Mouse (Mus musculus): ENCODE results near the gene Ccr1l1. TPM values are rescaled to one million over a fixed set of nuclear protein-coding genes. Genes with fewer than 3 reads are reported as not detected.
"Not testable (repeated sequence)": the region's sequence is repeated elsewhere in the genome, so short reads cannot be mapped to it uniquely, and the experiment has no call there.

Gene Ccr1l1
- polyA plus RNA-seq, 1 experiment from 2014 or later: not detected

- ATAC-seq (ENCODE audit: low FRiP score) (no peak), DNase-seq (ENCODE audit: low spot score) (no peak)
- Histone ChIP-seq H3K9ac (ENCODE audit: low read depth, low read length) (no peak overlapping the region), H3K27ac (ENCODE audit: low read depth, low read length) (no peak overlapping the region), H3K4me3 (ENCODE audit: low read depth, low read length) (no peak overlapping the region), H3K9me3 (ENCODE audit: control insufficient read depth, low read length) (no peaks in the 10 kb centered on the region), H3K4me2 (replicated peaks; ENCODE audit: low read depth, low read length) (no peak overlapping the region), H3K36me3 (ENCODE audit: control insufficient read depth, insufficient read depth, low read length) (no peaks in the 10 kb centered on the region), H3K27me3 (ENCODE audit: control insufficient read depth, insufficient read depth, low read length) (no peaks in the 10 kb centered on the region), H3K4me1 (replicated peaks; ENCODE audit: control insufficient read depth, insufficient read depth, low read length) (no peaks in the 10 kb centered on the region)
- WGBS: 75% methylated on average over 2 of the region's 2 CpGs
Observed at GRCm38 (mm10) chr9:123975630-123976029, 2.6 kb downstream of the Ccr1l1 start.

GRCm38 (mm10) chr9:123968290-123968912, 9.8 kb downstream of the Ccr1l1 start, which contains the start of gene Ccr1:
TSS of gene Ccr1 (minus strand) at chr9:123968692.
- WGBS: 61% methylated on average over 1 of the region's 1 CpGs
- Histone ChIP-seq H3K27me3 (ENCODE audit: control insufficient read depth, insufficient read depth, low read length) (no peaks in the 10 kb centered on the region), H3K27ac (ENCODE audit: low read depth, low read length) (no peak within 1 kb of the TSS)

GRCm38 (mm10) chr9:123966858-123967495, 11.2 kb downstream of the Ccr1l1 start:
- 93% methylated on average over 1 of the region's 4 CpGs for WGBS
- not testable (repeated sequence) for H3K9ac ChIP-seq (ENCODE audit: low read depth, low read length); H3K36me3 ChIP-seq (ENCODE audit: control insufficient read depth, insufficient read depth, low read length); H3K27ac ChIP-seq (ENCODE audit: low read depth, low read length); H3K4me3 ChIP-seq (ENCODE audit: low read depth, low read length); H3K27me3 ChIP-seq (ENCODE audit: control insufficient read depth, insufficient read depth, low read length); H3K4me1 ChIP-seq (replicated peaks; ENCODE audit: control insufficient read depth, insufficient read depth, low read length); DNase-seq (ENCODE audit: low spot score); H3K4me2 ChIP-seq (replicated peaks; ENCODE audit: low read depth, low read length); ATAC-seq (ENCODE audit: low FRiP score); H3K9me3 ChIP-seq (ENCODE audit: control insufficient read depth, low read length)

More at GRCm38 (mm10) chr9:123968290-123968912, 9.8 kb downstream of the Ccr1l1 start, which contains the start of gene Ccr1:
- Histone ChIP-seq H3K36me3 (ENCODE audit: control insufficient read depth, insufficient read depth, low read length) (no peaks in the 10 kb centered on the region), H3K4me1 (replicated peaks; ENCODE audit: control insufficient read depth, insufficient read depth, low read length) (no peaks in the 10 kb centered on the region), H3K9me3 (ENCODE audit: control insufficient read depth, low read length) (no peaks in the 10 kb centered on the region), H3K4me2 (replicated peaks; ENCODE audit: low read depth, low read length) (no peak within 1 kb of the TSS), H3K4me3 (ENCODE audit: low read depth, low read length) (no peak within 1 kb of the TSS), H3K9ac (ENCODE audit: low read depth, low read length) (no peak within 1 kb of the TSS)
- ATAC-seq (ENCODE audit: low FRiP score) (no peak), DNase-seq (ENCODE audit: low spot score) (no peak)

GRCm38 (mm10) chr9:123964776-123965175, 13.4 kb downstream of the Ccr1l1 start:
- no peak for DNase-seq (ENCODE audit: low spot score)
- WGBS: 81% methylated on average over 3 of the region's 3 CpGs
- H3K9ac ChIP-seq (ENCODE audit: low read depth, low read length): no peak overlapping the region

GRCm38 (mm10) chr9:123960161-123960560, 18.0 kb downstream of the Ccr1l1 start:
- no peaks in the 10 kb centered on the region for H3K9me3 ChIP-seq (ENCODE audit: control insufficient read depth, low read length)
- no peaks in the 10 kb centered on the region for H3K36me3 ChIP-seq (ENCODE audit: control insufficient read depth, insufficient read depth, low read length)
- WGBS: 76% methylated on average over 1 of the region's 1 CpGs
- no peak overlapping the region for H3K9ac ChIP-seq (ENCODE audit: low read depth, low read length)
- no peak overlapping the region for H3K4me2 ChIP-seq (replicated peaks; ENCODE audit: low read depth, low read length)
- no peak for DNase-seq (ENCODE audit: low spot score)
- H3K4me1 ChIP-seq (replicated peaks; ENCODE audit: control insufficient read depth, insufficient read depth, low read length): no peaks in the 10 kb centered on the region
- H3K27me3 ChIP-seq (ENCODE audit: control insufficient read depth, insufficient read depth, low read length): no peaks in the 10 kb centered on the region
- H3K27ac ChIP-seq (ENCODE audit: low read depth, low read length): no peak overlapping the region
- H3K4me3 ChIP-seq (ENCODE audit: low read depth, low read length): no peak overlapping the region
- no peak for ATAC-seq (ENCODE audit: low FRiP score)

More at GRCm38 (mm10) chr9:123964776-123965175, 13.4 kb downstream of the Ccr1l1 start:
- no peak for ATAC-seq (ENCODE audit: low FRiP score)
- no peak overlapping the region for H3K4me2 ChIP-seq (replicated peaks; ENCODE audit: low read depth, low read length)
- H3K4me3 ChIP-seq (ENCODE audit: low read depth, low read length): no peak overlapping the region
- H3K36me3 ChIP-seq (ENCODE audit: control insufficient read depth, insufficient read depth, low read length): no peaks in the 10 kb centered on the region
- H3K4me1 ChIP-seq (replicated peaks; ENCODE audit: control insufficient read depth, insufficient read depth, low read length): no peaks in the 10 kb centered on the region
- H3K27me3 ChIP-seq (ENCODE audit: control insufficient read depth, insufficient read depth, low read length): no peaks in the 10 kb centered on the region
- no peak overlapping the region for H3K27ac ChIP-seq (ENCODE audit: low read depth, low read length)
- no peaks in the 10 kb centered on the region for H3K9me3 ChIP-seq (ENCODE audit: control insufficient read depth, low read length)

- H3K9ac ChIP-seq (ENCODE audit: low read depth, low read length): no peak overlapping the region
- no peak overlapping the region for H3K4me3 ChIP-seq (ENCODE audit: low read depth, low read length)
- no peaks in the 10 kb centered on the region for H3K36me3 ChIP-seq (ENCODE audit: control insufficient read depth, insufficient read depth, low read length)
- H3K27ac ChIP-seq (ENCODE audit: low read depth, low read length): no peak overlapping the region
- no peaks in the 10 kb centered on the region for H3K9me3 ChIP-seq (ENCODE audit: control insufficient read depth, low read length)
- H3K27me3 ChIP-seq (ENCODE audit: control insufficient read depth, insufficient read depth, low read length): no peaks in the 10 kb centered on the region
- H3K4me1 ChIP-seq (replicated peaks; ENCODE audit: control insufficient read depth, insufficient read depth, low read length): no peaks in the 10 kb centered on the region
- DNase-seq (ENCODE audit: low spot score) (no peak), ATAC-seq (ENCODE audit: low FRiP score) (no peak)
- H3K4me2 ChIP-seq (replicated peaks; ENCODE audit: low read depth, low read length): no peak overlapping the region
- 78% methylated on average over 3 of the region's 3 CpGs for WGBS
Observed at GRCm38 (mm10) chr9:123957911-123958413, 20.2 kb downstream of the Ccr1l1 start.

GRCm38 (mm10) chr9:123956892-123957291, 21.3 kb downstream of the Ccr1l1 start:
- DNase-seq (ENCODE audit: low spot score) (no peak), ATAC-seq (ENCODE audit: low FRiP score) (no peak)
- Histone ChIP-seq H3K9ac (ENCODE audit: low read depth, low read length) (no peak overlapping the region), H3K27me3 (ENCODE audit: control insufficient read depth, insufficient read depth, low read length) (no peaks in the 10 kb centered on the region), H3K36me3 (ENCODE audit: control insufficient read depth, insufficient read depth, low read length) (no peaks in the 10 kb centered on the region), H3K4me3 (ENCODE audit: low read depth, low read length) (no peak overlapping the region), H3K9me3 (ENCODE audit: control insufficient read depth, low read length) (no peaks in the 10 kb centered on the region), H3K27ac (ENCODE audit: low read depth, low read length) (no peak overlapping the region), H3K4me2 (replicated peaks; ENCODE audit: low read depth, low read length) (no peak overlapping the region), H3K4me1 (replicated peaks; ENCODE audit: control insufficient read depth, insufficient read depth, low read length) (no peaks in the 10 kb centered on the region)
- 85% methylated on average over 1 of the region's 1 CpGs for WGBS

GRCm38 (mm10) chr9:123953551-123953950, 24.7 kb downstream of the Ccr1l1 start:
- no peak overlapping the region for H3K4me3 ChIP-seq (ENCODE audit: low read depth, low read length)
- DNase-seq (ENCODE audit: low spot score): no peak
- H3K36me3 ChIP-seq (ENCODE audit: control insufficient read depth, insufficient read depth, low read length): no peaks in the 10 kb centered on the region
- H3K27ac ChIP-seq (ENCODE audit: low read depth, low read length): no peak overlapping the region
- no peak overlapping the region for H3K4me2 ChIP-seq (replicated peaks; ENCODE audit: low read depth, low read length)
- H3K4me1 ChIP-seq (replicated peaks; ENCODE audit: control insufficient read depth, insufficient read depth, low read length): no peaks in the 10 kb centered on the region
- no peaks in the 10 kb centered on the region for H3K27me3 ChIP-seq (ENCODE audit: control insufficient read depth, insufficient read depth, low read length)
- no peak for ATAC-seq (ENCODE audit: low FRiP score)
- 73% methylated on average over 2 of the region's 2 CpGs for WGBS
- H3K9ac ChIP-seq (ENCODE audit: low read depth, low read length): no peak overlapping the region
- no peaks in the 10 kb centered on the region for H3K9me3 ChIP-seq (ENCODE audit: control insufficient read depth, low read length)

- H3K36me3 ChIP-seq (ENCODE audit: control insufficient read depth, insufficient read depth, low read length): no peaks in the 10 kb centered on the region
- WGBS: 96% methylated on average over 1 of the region's 1 CpGs
Observed at GRCm38 (mm10) chr9:123951176-123951575, 27.0 kb downstream of the Ccr1l1 start.

More at GRCm38 (mm10) chr9:123951176-123951575, 27.0 kb downstream of the Ccr1l1 start:
- Histone ChIP-seq H3K27ac (ENCODE audit: low read depth, low read length) (no peak overlapping the region), H3K9ac (ENCODE audit: low read depth, low read length) (no peak overlapping the region), H3K4me2 (replicated peaks; ENCODE audit: low read depth, low read length) (no peak overlapping the region), H3K4me1 (replicated peaks; ENCODE audit: control insufficient read depth, insufficient read depth, low read length) (no peaks in the 10 kb centered on the region), H3K9me3 (ENCODE audit: control insufficient read depth, low read length) (no peaks in the 10 kb centered on the region), H3K27me3 (ENCODE audit: control insufficient read depth, insufficient read depth, low read length) (no peaks in the 10 kb centered on the region), H3K4me3 (ENCODE audit: low read depth, low read length) (no peak overlapping the region)
- ATAC-seq (ENCODE audit: low FRiP score) (no peak), DNase-seq (ENCODE audit: low spot score) (no peak)
